Mouse (Mus musculus) adrenal gland, postnatal 10 days (tissue): ENCODE measurements at regions not wholly inside any gene's neighbourhood (a gene's known extent, or its start where the extent isn't known, plus 50 kb on each side); places are given as distances from the start of the nearest gene placed in this dataset.
A peak's percentile ranks its signal among the peaks of the same experiment; 100 is the strongest.

ENCODE experiments used
- DNase-seq: peaks from one replicate; pipeline ENCODE4 v3.0.0; 2021; ENCODE audit warnings: mixed read lengths

DNA sequence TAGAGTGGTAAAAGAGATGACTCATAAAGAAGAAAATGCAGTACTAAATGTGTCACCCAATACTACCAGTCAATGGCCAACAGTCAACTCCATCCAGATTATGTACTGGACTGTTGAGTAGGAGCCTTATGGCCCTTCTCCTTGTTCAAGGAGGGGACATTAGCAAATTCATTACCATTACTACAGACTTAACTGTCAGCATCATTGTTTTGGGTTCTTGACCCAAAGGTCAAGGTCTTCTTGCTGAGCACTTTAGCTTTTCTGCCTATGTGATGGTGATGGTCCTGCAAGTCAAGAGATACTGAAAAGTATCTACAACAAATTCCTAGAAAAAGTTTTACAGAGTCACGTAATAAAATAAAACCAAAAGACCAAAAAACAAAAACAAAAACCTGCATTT is 1251.4 kb downstream of the Gm37988 start:
- no peak for DNase-seq

DNA sequence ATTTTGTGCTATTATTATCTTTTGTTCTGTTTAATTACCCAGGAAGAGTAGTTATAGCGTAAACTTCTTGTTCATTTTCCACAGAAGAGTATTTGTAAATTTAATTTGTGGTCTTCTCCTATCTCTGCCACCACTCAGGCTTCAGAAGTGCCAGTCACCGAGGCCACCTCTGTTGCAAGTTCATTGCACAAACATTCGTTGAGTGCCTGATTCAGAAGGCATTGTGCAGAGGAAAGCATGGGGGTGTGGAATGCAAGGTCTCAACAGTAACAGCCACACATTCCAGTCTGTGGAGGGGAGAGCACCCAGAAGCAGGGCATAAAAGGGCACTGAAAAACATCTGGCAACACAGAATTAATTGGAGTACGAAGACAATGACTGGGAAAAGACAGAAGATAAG is 1268.9 kb downstream of the Gm37988 start:
- DNase-seq, result peak; percentile 2

DNA sequence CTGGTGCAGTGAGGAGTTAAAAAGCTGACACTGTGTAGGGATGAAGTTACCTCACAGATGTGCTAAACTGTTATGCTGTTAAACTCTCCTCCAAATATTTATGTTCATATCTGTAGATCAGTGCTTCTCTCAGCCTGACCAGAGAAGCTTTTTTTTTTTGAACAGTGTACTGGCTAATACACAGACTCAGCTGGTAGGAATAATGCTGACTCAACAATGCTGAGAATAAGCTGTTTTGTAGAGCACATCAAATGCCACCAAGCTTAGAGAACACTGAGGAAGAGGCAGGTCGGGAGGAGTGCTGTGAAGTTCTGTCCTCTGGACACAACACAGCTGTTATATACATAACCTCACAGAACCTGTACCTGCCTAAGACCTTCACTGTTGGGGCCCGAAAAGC is 1274.2 kb downstream of the Gm37988 start:
- DNase-seq, result no peak

DNA sequence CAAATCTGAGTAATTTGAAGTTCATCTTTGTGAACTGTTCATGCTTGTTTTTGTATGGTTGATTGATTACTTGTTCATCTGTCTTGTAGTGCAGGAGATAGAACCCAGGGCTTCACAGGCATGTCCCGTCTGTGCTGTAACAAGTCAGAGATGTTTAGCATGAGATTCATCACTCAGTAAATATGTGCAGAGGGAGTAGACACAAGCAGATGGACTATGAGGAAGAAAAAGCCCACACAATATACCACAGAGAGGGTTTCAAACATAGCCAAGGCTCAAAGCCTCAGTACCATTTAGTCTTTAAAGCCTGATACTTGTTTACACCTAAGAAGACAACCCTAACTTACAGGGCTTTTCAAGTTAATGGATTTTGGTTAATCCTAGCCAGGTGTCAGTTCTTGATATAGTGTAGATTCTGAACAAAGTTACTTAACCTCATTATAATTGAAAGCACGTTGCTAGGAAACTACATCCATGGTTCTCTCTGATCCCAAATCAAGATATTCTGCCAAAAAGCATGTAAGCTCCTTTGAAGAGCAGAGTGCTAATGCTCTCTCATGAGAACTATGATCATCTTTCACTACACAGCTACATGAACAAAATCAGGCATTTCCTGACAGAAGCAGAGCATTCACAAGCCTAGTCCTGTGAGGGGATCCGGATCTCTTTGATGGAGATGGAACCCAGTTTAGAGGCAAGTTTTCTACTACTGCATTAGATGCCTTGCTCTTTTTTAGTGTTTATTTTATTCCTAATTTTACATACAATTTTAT is 1286.7 kb downstream of the Gm37988 start:
- no peak for DNase-seq

GRCm38 (mm10) chr1:6117557-6117956 is 1309.9 kb downstream of the Gm37988 start:
- DNase-seq, result no peak

DNA sequence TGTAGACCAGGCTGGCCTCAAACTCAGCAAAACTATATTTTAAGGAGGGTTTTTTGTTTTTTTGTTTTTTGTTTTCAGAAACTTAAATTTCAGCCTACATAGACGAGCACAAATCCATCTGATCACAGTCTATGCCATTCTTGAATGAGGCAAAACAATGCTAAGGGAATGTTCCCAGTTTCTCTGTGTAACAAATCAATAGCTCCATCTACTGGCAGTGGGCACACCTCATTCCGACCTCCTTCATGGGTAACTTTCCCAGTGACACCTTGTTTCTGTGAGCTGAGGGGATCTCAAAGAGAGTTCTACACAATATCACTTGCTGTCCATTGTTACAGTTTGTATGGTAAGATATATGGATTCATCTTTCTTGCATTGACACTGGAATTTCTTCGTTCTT is 1327.4 kb downstream of the Gm37988 start:
- peak; percentile 6 for DNase-seq

DNA sequence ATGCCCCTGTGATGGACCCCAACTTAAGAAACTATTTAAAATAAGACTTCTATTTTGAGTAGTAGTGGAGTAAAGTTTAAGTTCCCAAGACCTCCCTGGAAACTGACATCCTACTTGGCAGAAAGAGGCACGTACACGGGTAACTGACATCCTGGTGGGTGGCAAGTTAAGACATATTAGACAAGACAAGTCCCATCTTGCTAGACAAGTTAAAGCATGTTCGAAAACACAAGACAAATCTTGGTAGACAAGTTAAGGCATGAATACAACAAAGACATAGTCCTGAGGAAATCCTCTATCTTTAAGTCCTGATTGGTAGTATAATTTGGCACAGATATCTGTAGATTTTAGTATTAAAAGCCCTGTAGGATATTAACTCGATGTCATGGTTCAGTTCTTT is 1332.6 kb downstream of the Gm37988 start:
- no peak for DNase-seq

DNA sequence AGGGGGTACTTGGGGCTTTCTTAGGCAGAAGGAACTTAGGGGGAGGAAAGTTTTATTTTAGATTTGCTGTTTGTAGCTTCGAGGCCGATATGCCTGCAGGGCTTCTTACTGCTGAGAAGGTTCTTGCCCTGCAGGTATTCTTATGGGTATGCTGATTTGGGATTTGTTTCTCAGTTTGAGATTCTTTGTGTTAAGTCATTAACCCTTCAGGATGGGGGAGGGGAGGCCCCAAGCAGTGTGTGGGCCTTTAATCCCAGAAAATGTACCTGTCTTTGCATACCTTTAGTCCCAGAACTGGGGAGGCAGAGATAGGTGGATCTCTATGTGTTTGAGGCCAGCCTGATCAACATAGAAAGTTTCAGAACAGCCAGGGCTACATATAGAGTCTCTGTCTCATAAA is 1335.1 kb downstream of the Gm37988 start:
- DNase-seq, result no peak

DNA sequence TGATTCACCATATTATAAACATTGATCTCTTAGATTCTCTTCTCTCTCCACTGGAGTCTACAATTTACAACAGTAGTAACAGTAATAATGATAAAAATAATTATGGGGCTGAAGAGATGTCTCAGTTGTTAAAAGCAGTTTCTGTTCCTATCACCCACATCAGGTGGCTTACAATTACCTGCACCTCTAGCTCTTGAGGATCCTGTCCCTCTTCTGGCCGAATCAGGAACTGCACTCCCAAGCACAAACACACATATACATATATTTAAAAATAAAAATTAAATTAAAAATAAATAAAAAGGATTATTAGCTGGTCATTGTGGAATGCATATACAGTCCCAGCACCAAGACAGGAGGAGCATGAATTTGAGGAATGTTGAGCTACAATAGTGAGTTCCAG is 1336.2 kb downstream of the Gm37988 start:
- DNase-seq, result no peak

- DNase-seq, result peak; percentile 5
Observed at GRCm38 (mm10) chr1:6152436-6152835, 1344.7 kb downstream of the Gm37988 start.
